Mouse (Mus musculus): ENCODE measurements at regions not wholly inside any gene's neighbourhood (a gene's known extent, or its start where the extent isn't known, plus 50 kb on each side); places are given as distances from the start of the nearest gene placed in this dataset.

GRCm38 (mm10) chr1:143946933-143947332 lies 57.0 kb downstream of the Rgs2 start:
- intact Hi-C loops (cut with DNase I), result loop anchor here (5.0 kb wide), 1 partner anchor 35 kb away; no protein-coding TSS in a partner anchor

DNA sequence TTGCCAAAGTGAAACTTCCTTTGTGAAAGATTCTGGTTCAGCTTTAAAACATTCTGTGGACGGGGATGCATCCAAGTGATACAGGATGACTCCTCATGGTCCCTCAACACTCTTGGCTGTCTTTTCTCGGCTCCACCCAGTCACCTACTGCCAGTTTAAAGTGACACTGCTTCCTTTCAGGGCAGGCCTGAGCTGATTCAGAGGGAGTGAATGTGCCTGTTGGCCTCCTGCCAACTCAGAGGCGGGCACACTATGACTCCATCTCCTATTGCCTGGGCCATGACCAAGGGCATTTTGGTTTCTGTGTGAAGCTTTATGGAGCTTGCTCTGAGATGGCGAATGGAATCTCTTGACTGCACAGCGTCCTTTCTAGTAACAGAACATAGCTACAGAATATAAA lies 62.5 kb downstream of the Rgs2 start:
- intact Hi-C loops (cut with DNase I), result no loop called here

DNA sequence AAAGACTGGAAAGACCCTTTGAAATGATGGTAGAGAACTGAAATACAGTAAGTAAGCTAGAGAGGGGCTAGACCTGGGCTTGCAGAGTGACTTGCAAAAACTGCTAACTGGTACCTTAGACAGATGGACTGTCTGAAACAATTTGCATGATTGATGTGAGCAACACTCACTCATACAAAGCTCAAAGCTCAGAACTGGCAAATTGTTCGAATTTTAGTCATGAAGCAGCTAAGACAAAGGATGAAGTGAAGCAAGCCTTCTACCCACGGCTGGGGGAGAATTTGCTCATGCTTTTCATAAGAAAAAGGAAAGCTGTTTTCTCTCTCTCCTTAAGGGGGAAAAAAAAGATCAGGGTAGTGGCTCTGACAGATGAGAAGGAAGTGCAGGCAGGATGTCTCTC lies 64.5 kb downstream of the Rgs2 start:
- intact Hi-C loops (cut with DNase I), result no loop called here

- intact Hi-C loops (cut with DNase I), result no loop called here
These were observed 65.4 kb downstream of the Rgs2 start for GRCm38 (mm10) chr1:143938569-143938968.

DNA sequence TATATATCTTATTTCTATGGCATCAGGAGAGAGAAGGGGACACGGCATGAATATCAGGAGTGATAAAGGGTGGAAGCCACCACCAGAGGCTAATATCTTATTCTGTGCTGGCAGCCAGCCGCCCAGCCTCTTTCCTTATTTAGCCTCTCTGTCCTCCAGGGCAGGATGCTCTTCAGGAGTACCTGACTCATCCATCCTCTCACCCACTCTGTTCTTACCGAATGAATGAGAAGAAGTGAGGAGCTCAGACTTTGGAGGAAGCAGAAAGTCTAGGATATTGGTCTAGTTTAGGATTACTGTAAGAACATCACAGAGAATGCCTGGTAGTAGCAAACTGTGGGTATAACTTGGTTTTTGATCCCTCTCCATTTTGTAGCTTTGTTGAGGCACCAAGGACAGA lies 73.2 kb downstream of the Rgs2 start:
- intact Hi-C loops (cut with DNase I), result no loop called here

- intact Hi-C loops (cut with DNase I), result no loop called here
These were observed 74.3 kb downstream of the Rgs2 start for GRCm38 (mm10) chr1:143929567-143930165.

GRCm38 (mm10) chr1:143922499-143922898 lies 81.5 kb downstream of the Rgs2 start:
- intact Hi-C loops (cut with DNase I), result no loop called here

- intact Hi-C loops (cut with DNase I), result no loop called here
These were observed 83.7 kb downstream of the Rgs2 start for GRCm38 (mm10) chr1:143920256-143920655.

- intact Hi-C loops (cut with DNase I), result no loop called here
These were observed 85.0 kb downstream of the Rgs2 start for GRCm38 (mm10) chr1:143918949-143919348.

DNA sequence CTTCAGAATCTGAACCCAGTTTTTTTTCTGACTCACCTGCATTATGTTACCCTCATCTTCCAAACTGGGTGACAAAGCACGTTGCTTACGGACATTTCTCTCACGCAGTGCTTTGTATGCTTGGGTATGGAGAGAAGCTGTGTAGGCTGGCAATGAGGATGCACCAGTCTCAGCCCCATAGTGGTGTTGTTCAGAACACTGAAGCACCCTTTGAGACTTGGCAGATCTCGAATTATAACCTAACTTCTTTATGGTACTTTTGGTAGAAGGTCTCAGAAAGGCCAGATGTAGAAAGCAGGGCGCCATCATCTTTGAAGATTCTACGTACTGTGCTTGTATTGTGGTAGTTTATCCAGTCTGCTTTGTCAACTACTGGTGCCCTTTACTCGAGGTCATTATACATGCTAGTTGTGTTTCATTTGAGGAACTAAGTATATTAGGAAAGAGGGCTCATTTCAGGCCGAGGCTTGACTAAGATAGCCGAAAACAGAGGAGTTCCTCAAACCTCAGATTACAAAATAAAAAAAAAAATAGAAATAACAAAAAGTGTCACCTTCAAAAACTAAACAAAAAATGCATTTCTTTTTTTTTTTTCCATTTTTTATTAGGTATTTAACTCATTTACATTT lies 85.7 kb downstream of the Rgs2 start:
- intact Hi-C loops (cut with DNase I), result no loop called here

- intact Hi-C loops (cut with DNase I), result no loop called here
These were observed 86.3 kb downstream of the Rgs2 start for GRCm38 (mm10) chr1:143917623-143918022.

GRCm38 (mm10) chr1:143916587-143916986 lies 87.4 kb downstream of the Rgs2 start:
- intact Hi-C loops (cut with DNase I), result no loop called here

DNA sequence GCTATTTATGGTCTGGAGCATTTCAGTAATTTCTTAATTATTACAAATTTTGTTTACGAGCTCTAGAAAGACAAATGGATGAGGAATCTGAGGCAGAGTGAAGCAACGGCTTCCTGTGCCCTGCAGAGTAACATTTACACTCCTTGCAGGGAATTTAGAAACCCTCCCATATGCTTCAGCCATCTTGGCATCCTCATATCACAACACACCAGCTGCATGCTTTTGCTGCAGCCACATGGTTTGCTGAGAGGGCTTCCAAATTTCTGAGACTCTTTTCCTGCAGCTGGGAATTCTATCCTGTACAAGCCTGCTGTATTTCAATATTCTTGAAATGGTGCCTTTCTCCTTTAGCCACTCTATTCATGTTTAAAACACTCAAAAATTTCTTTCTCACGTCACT lies 91.4 kb downstream of the Rgs2 start:
- intact Hi-C loops (cut with DNase I), result no loop called here

DNA sequence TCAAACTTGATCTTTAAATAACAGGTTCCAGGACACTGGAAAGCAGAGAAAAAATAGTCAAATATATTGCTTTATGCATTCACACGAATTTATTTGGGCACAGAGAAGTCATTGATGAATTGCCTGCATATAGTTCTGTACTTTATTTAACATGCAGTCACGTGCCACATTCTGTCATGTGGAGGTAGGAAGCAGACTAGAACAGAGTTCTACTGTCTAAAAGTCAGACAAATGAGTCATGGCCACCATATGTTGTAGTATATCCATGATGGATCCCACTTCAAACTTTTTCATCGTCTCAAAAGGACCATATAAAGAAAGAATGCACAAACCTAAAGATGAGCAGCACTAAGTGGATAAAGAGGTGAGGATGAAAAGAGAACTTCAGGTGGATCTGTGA lies 92.7 kb downstream of the Rgs2 start:
- intact Hi-C loops (cut with DNase I), result no loop called here

GRCm38 (mm10) chr1:143910530-143910929 lies 93.4 kb downstream of the Rgs2 start:
- intact Hi-C loops (cut with DNase I), result no loop called here

DNA sequence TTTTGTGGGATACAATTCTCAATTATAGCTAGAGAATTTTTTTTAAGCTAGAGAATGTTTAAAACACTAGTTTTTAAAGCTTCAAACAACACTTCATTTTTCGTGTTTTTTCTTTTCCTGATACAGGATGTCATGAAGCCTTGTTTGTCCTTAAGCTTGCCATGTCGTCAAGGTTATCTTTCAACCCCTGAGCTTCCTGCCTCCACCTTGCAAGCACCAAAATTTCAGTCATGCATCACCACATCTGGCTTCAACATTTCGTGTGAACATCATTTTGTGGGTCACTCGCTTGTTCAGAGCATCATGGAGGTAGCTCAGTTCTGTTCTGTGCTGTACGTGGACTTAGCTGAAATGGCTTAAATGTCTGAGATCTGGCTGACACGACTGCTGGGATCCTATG lies 96.6 kb downstream of the Rgs2 start:
- intact Hi-C loops (cut with DNase I), result no loop called here

GRCm38 (mm10) chr1:143906881-143907280 lies 97.1 kb downstream of the Rgs2 start:
- intact Hi-C loops (cut with DNase I), result no loop called here

DNA sequence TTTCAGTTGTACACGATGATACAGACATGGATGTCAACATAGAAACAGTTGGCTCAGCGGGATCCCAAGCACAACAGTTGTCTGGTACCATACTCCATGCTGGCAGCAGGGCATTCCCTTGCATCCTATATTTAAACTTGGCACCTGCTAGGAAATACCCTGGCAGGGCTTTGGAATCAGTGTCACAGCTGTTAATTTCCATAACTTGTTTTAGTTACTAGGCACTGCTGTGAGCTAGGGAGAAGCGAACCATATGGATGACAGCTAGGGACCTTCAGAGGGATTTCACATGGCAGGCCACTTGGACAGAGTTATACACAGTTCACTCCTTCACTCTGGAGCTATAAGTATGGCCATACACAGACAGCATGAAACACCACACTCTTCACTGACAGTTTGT lies 100.0 kb downstream of the Rgs2 start:
- intact Hi-C loops (cut with DNase I), result no loop called here

GRCm38 (mm10) chr1:143903234-143903633 lies 100.7 kb downstream of the Rgs2 start:
- intact Hi-C loops (cut with DNase I), result no loop called here

DNA sequence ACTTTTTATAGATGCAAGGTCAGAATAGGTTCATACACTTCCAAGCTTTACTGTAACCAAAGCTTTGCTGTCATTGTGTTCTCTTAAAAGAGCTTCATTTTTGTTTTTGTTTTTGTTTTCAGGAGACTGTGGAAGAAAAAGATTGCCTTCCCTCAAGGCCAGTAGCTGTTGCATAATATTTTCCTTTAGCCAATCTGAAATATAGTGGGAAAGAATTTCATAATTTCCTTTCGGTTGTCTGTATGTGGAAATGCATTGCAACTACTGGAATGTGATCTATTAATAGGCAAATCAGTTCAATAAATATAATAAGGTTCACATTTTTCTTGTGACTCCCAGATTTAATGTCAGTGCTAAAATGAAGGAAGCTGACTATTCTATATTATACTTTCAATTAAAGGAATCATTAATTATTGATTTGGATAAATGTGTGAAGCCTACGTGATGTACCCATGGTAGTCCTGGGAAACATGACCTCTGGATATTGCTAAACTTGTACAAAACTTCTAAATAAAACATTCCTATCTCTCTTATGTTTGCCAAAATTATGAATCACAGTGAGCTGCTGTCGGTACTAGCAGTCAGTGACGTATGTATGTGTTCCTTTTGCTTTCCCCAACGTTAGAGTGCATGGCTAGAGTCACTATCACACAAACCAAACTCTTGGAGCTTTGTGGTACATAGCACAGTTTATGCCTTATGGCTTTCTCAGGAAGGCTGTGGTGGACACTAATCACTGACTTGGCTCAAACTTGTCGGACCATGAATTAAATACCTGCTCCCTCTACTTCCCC lies 102.6 kb downstream of the Rgs2 start:
- intact Hi-C loops (cut with DNase I), result no loop called here

DNA sequence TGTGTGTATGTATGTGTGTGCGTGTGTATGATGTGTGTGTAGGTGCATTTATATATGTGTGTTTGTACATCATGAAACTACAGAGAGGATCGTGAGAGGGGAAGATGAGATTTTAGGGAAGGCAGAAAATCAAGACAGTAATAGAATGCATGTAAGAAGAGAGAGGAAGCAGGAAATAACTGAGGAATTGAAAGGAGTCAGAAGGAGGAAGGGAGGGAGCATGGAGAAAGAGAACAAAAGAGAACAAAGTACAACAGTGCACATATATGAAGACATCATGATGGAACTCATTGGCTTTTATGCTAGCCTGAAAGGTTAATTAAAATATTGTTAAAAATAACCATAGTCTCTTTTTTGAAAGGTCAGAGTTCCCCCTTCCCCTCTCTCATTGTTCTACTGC lies 111.4 kb downstream of the Uchl5 start:
- intact Hi-C loops (cut with DNase I), result no loop called here

GRCm38 (mm10) chr1:143888065-143888464 lies 111.0 kb downstream of the Uchl5 start:
- intact Hi-C loops (cut with DNase I), result no loop called here

DNA sequence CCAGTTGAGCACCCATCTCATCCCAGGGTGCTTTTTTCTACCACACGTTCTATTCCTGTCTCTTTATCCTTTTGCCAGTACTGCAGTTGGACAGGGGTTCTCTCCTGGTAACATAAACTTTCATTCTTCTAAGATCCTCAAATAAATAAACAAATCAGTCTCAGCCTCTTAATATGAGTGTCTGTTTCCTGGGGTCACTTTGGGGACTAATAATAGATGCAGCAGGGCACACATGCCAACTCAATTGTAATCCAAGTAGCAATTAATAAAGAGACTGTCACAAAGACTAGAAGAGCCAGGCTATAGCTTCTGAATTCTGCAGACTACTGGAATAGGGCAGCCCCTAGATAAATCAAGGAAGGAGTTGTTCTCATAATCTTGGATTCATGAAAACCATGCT lies 108.9 kb downstream of the Uchl5 start:
- intact Hi-C loops (cut with DNase I), result no loop called here

Data from adrenal gland (tissue).